Mouse (Mus musculus) ES-E14 (cell line): ENCODE measurements around the gene Apopt1.

Experiments used
- CHD2 ChIP-seq: IDR thresholded peaks from 2 replicates; pipeline ENCODE4 v1.6.1; 2014; ENCODE audit warnings: mild to moderate bottlenecking, low read depth, low read length, inconsistent platforms
- HCFC1 ChIP-seq: IDR thresholded peaks from 2 replicates; pipeline ENCODE4 v1.6.1; 2012; ENCODE audit warnings: low read length, inconsistent platforms, borderline replicate concordance; ENCODE audit not compliant: insufficient read depth
- ZC3H11A ChIP-seq: IDR thresholded peaks from 2 replicates; pipeline ENCODE4 v1.6.1; 2012; ENCODE audit warnings: low read depth, mild to moderate bottlenecking, inconsistent platforms, low read length, borderline replicate concordance

DNA sequence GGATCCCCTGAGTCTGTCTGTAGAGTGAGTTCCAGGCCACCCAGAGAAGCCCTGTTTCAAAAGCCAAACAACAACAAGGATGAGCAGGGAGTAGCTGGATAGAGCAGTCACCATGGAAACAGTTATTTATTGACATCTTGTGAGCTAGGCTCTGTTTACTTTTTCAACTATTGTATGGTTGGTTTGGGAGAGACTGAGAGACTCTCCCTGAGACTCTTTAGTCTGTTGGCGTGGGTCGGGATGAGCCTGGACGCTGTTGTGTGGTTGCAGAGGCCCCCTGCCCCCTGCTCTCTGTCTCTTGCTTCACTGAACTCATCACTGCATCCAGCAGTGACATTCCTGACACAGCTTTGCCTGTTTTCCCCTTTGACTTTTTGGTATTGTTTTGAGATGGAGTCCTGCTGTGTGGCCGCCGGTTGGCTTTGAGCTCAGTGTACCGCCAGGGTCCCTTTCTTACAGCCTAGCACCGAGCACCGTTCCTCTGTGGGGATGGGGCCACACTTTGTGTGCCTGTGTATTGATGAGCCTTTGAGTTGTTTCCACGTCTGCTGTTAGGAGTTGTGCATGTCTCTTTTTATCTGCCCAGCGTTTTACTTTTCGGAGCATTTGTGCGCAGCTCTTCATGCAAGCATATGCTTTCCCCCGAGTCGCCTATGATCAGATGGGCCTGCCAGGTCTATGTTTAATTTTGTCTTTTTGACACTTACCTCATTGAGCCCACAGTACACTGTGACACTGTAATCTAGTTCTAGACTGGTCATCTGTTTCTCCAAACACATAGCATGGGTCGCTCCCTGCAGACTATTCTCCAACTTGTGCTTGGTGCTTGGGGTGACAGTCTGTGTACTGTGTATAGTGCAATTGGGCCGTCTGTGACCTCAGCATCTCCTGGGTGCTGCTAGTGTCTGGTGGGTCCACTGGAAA, 53.5 kb downstream of the Apopt1 start:
- TF ChIP-seq CHD2 (no peak), ZC3H11A (no peak), HCFC1 (no peak)
